Mouse (Mus musculus) T-helper 17 cell (primary cell): ENCODE measurements around the gene Pnkd.

ENCODE experiments used
- in situ Hi-C, 2 experiments: fragments of 300-600 bp; cut with MboI, MseI; formaldehyde crosslinking; loops; 1 replicate in 1 of 2; 2 replicates in 1 of 2; pipeline ENCODE4 v1.15.1; 2025; ENCODE audit warnings: high pct_unique_total_duplicates in 2 of 2

Pnkd gene

GRCm38 (mm10) chr1:74341898-74342297 lies 57.2 kb downstream of the Pnkd start:
- in situ Hi-C loops, result no loop called here

- in situ Hi-C loops, result no loop called here
Observed at GRCm38 (mm10) chr1:74342308-74342707, 57.6 kb downstream of the Pnkd start.

GRCm38 (mm10) chr1:74343161-74343560 lies 58.4 kb downstream of the Pnkd start:
- in situ Hi-C loops, result no loop called here

- in situ Hi-C loops, result no loop called here
Observed at GRCm38 (mm10) chr1:74344163-74344916, 59.6 kb downstream of the Pnkd start.

GRCm38 (mm10) chr1:74351185-74351769 lies 66.5 kb downstream of the Pnkd start:
- in situ Hi-C loops, result no loop called here

- in situ Hi-C loops, result no loop called here
Observed at GRCm38 (mm10) chr1:74352532-74353096, 67.9 kb downstream of the Pnkd start.

- in situ Hi-C loops, result no loop called here
Observed at GRCm38 (mm10) chr1:74353453-74354229, 68.9 kb downstream of the Pnkd start.

GRCm38 (mm10) chr1:74357531-74357930 lies 72.8 kb downstream of the Pnkd start:
- in situ Hi-C loops, result no loop called here

- in situ Hi-C loops, result no loop called here
Observed at GRCm38 (mm10) chr1:74359952-74360517, 75.3 kb downstream of the Pnkd start.

GRCm38 (mm10) chr1:74361812-74362211 lies 77.1 kb downstream of the Pnkd start, which contains the start of gene Catip:
Gene Catip, plus strand, starts transcription at chr1:74362108.
- in situ Hi-C loops, result no loop called here

GRCm38 (mm10) chr1:74362325-74363229 lies 77.8 kb downstream of the Pnkd start:
- in situ Hi-C loops, result no loop called here

- in situ Hi-C loops, result no loop called here
Observed at GRCm38 (mm10) chr1:74363437-74363836, 78.7 kb downstream of the Pnkd start.

- in situ Hi-C loops, result no loop called here
Observed at GRCm38 (mm10) chr1:74364270-74364669, 79.5 kb downstream of the Pnkd start.

GRCm38 (mm10) chr1:74367886-74368645 lies 83.3 kb downstream of the Pnkd start:
- in situ Hi-C loops, result no loop called here

GRCm38 (mm10) chr1:74370040-74370439 lies 85.3 kb downstream of the Pnkd start:
- in situ Hi-C loops, result no loop called here

GRCm38 (mm10) chr1:74373372-74373771 lies 88.6 kb downstream of the Pnkd start:
- in situ Hi-C loops, result no loop called here

GRCm38 (mm10) chr1:74374980-74375379 lies 90.2 kb downstream of the Pnkd start, which contains the start of gene Slc11a1:
Gene Slc11a1, plus strand, starts transcription at chr1:74375195.
- in situ Hi-C loops, result loop anchor here (25.0 kb wide), 2 partner anchors 88 to 1112 kb away; partner anchors contain the start of genes Aamp (in 1 of the 2), Chpf (in 1 of the 2), Gpbar1 (in 1 of the 2) and Pnkd (in 1 of the 2)

GRCm38 (mm10) chr1:74375561-74375960 lies 90.8 kb downstream of the Pnkd start:
- in situ Hi-C loops, result loop anchor here (25.0 kb wide), 2 partner anchors 88 to 1112 kb away; partner anchors contain the start of genes Aamp (in 1 of the 2), Chpf (in 1 of the 2), Gpbar1 (in 1 of the 2) and Pnkd (in 1 of the 2)

GRCm38 (mm10) chr1:74376396-74376795 lies 91.7 kb downstream of the Pnkd start:
- in situ Hi-C loops, result loop anchor here (25.0 kb wide), 2 partner anchors 89 to 1111 kb away; partner anchors contain the start of genes Aamp (in 1 of the 2), Chpf (in 1 of the 2), Gpbar1 (in 1 of the 2) and Pnkd (in 1 of the 2)
